Mouse (Mus musculus) adrenal gland (tissue): Measurements from ENCODE around the gene Scd1.
"Not testable (repeated sequence)": the region's sequence is repeated elsewhere in the genome, so short reads cannot be mapped to it uniquely, and the experiment has no call there.

Source experiments
- intact Hi-C: fragments of 180-260 bp; cut with DNase I; formaldehyde crosslinking; loops from one replicate; pipeline ENCODE4 v1.15.1; 2025

The Scd1 gene

GRCm38 (mm10) chr19:44369371-44369770 is 38.3 kb downstream of the Scd1 start:
- intact Hi-C loops, result no loop called here

- intact Hi-C loops, result not testable (repeated sequence)
These were observed 40.6 kb downstream of the Scd1 start for GRCm38 (mm10) chr19:44367076-44367475.

DNA sequence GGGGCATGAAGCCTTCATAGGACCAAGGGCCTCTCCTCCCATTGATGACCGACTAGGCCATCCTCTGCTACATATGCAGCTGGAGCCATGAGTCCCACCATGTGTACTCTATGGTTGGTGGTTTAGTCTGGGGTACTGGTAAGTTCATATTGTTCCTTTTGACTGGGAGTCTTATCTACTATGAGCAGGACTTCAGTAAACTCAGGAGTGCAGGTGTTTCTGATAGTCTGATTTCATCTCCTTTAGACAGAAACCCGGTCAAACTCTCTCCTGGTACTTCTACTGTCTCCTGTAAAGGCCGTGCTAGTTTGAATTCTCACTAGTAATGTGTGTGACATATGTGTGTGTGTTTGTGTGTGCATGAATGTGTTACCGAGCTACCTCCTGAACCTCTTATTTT is 41.9 kb downstream of the Scd1 start:
- intact Hi-C loops, result no loop called here

DNA sequence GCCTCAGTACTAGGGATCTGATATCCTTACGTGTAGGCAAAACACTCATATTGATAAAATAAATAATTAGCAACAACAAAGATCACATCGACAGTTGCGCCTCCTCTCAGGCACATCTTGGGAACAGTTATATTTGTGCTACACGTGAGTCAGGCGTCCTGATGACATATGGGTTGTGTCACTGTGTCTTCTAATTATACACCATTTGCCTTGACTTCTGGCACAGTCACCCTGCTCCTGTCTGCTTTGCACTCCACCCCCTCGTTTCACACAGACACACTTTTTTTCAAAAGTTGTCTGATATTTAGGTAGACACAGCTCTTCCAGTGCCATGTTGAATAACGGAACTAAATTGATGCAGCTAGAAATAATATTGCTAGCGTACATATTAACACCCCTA is 43.6 kb downstream of the Scd1 start:
- intact Hi-C loops, result loop anchor here (5.0 kb wide), 2 partner anchors 62 to 117 kb away; no protein-coding TSS in a partner anchor

DNA sequence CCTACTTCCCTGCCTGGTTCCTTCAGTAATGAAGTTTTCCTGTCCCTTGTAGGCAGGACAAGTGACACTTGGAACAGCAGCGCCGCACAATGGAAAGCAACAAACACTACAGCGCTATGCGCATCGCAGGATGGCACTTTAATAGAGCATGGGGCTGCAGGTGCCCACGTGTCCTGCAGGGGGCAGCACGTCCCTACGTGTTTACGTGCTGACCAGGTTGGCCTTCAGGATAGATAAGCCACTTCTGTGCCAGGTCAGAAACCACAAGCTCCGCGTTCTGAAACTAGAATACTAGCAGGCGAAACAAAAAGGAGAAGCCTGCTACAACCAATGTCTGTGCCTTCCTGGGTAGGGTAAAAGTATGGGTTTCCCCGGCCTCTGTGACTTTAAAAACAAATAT is 44.1 kb downstream of the Scd1 start:
- intact Hi-C loops, result loop anchor here (2.0 to 5.0 kb wide), 3 partner anchors 61 to 169 kb away; no protein-coding TSS in a partner anchor

- intact Hi-C loops, result no loop called here
These were observed 49.0 kb downstream of the Scd1 start for GRCm38 (mm10) chr19:44358700-44359099.

- intact Hi-C loops, result no loop called here
These were observed 55.9 kb downstream of the Scd1 start for GRCm38 (mm10) chr19:44351756-44352155.

- intact Hi-C loops, result no loop called here
These were observed 58.0 kb downstream of the Scd1 start for GRCm38 (mm10) chr19:44349689-44350088.
